Mouse (Mus musculus) liver, embryonic 11.5 days (tissue): ENCODE data around the gene Shld2. TPM values are rescaled to one million over a fixed set of nuclear protein-coding genes. Genes with fewer than 3 reads are reported as not detected.

Experiments
- ATAC-seq: fragments of 200-750 bp; cut with Nextera tagmentation; replicated peaks from 2 replicates; pipeline ENCODE4 v1.8.0; 2017; ENCODE audit warnings: moderate number of reproducible peaks, mild to moderate bottlenecking, moderate TSS enrichment, moderate library complexity; ENCODE audit not compliant: low FRiP score
- DNase-seq: peaks from one replicate; pipeline ENCODE4 v3.0.0-alpha.2; 2017; ENCODE audit warnings: low spot score
- H3K27ac ChIP-seq: fragments of 300-500 bp; sonication (generic); 2 replicates; pipeline ENCODE4 v1.5.1; 2014; ENCODE audit warnings: mild to moderate bottlenecking, low read depth, low read length, control low read depth
- H3K27me3 ChIP-seq: fragments of 300-500 bp; sonication (generic); replicated peaks from 2 replicates; pipeline ENCODE4 v1.6.1; 2014; ENCODE audit warnings: low read length, mixed read lengths; ENCODE audit not compliant: control insufficient read depth, insufficient read depth
- H3K36me3 ChIP-seq: fragments of 300-500 bp; sonication (generic); 2 replicates; pipeline ENCODE4 v1.6.1; 2014; ENCODE audit warnings: mild to moderate bottlenecking, low read length, moderate library complexity, mixed read lengths; ENCODE audit not compliant: control insufficient read depth, insufficient read depth
- H3K4me1 ChIP-seq: fragments of 300-500 bp; sonication (generic); replicated peaks from 2 replicates; pipeline ENCODE4 v1.6.1; 2014; ENCODE audit warnings: low read length, mixed read lengths; ENCODE audit not compliant: control insufficient read depth, insufficient read depth
- H3K4me2 ChIP-seq: fragments of 300-500 bp; sonication (generic); 2 replicates; pipeline ENCODE4 v1.6.1; 2014; ENCODE audit warnings: mild to moderate bottlenecking, control low read depth, moderate library complexity
- H3K4me3 ChIP-seq: fragments of 300-500 bp; sonication (generic); 2 replicates; pipeline ENCODE4 v1.5.1; 2014; ENCODE audit warnings: low read depth, low read length, control low read depth
- H3K9ac ChIP-seq: fragments of 300-500 bp; sonication (generic); 2 replicates; pipeline ENCODE4 v1.6.1; 2014; ENCODE audit warnings: low read depth, low read length, control low read depth
- H3K9me3 ChIP-seq: fragments of 300-500 bp; sonication (generic); 2 replicates; pipeline ENCODE4 v1.6.1; 2016; ENCODE audit warnings: low read length, inconsistent platforms, mixed read lengths; ENCODE audit not compliant: control insufficient read depth
- WGBS: fragments of 180-500 bp; shearing (Covaris S2); extraction: QIAGEN DNeasy Blood & Tissue Kit; methylation state at CpG from one replicate; pipeline ENCODE4 v1.1.7; 2014; 5-methylcytosine and 5-hydroxymethylcytosine counted together
- polyA plus RNA-seq: library from polyadenylated mRNA; unstranded; fragments of >200 nt; fragmentation: Nextera tagmentation; extraction: Ambion mirVana; gene quantifications from 2 replicates; pipeline ENCODE4 v1.2.1, GENCODE M21; 2014

The Shld2 gene
- polyA plus RNA-seq, result 10.5 and 15.4 TPM in 2 replicates

- Histone ChIP-seq H3K36me3 (peaks cover 2% of the 10 kb centered on the region; the same call in 1 of the 2 replicates), H3K4me2 (peak within 1 kb of the TSS; percentile 90), H3K9ac (peak within 1 kb of the TSS; percentile 94), H3K27me3 (no peaks in the 10 kb centered on the region), H3K4me1 (peaks cover 10% of the 10 kb centered on the region; the same call in 1 of the 2 replicates), H3K27ac (peak within 1 kb of the TSS; percentile 94), H3K4me3 (peak within 1 kb of the TSS; percentile 94), H3K9me3 (no peaks in the 10 kb centered on the region)
- WGBS, result under 1% methylated on average over 82 of the region's 100 CpGs
- DNase-seq (peak; percentile 96), ATAC-seq (peak; percentile 95)
These were observed at the start of gene Shld2, which contains the start of gene Glud1 for GRCm38 (mm10) chr14:34310234-34310965. Gene Shld2, minus strand, starts transcription at chr14:34310493. Gene Glud1, plus strand, starts transcription at chr14:34310727.

DNA sequence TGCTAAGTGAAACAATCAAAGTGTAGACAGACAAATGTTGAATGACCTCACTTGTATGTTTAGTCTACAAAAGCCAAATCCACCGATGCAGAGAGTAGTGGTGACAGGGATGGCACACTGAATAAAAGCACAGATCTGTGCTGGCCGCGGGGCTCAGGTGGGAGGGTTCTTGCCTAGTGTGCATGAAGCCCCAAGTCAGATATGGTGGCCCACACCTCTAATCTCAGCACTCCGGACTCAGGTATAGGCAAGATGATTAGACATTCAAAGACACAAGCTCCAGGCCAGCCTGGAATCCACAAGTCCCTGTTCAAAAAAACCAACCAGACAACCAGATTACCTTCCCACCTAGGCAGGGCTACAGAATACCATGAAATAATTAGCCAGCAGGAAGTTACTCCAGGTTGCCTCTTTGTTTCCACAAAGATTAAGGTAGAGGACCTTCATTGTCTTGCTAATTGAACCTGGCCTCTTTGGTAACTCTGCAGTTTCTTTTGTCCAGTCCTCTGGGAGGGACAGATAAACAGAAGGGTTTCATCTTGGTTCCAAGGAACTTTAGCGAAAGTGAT is 49.5 kb upstream of the Shld2 start:
- H3K4me3 ChIP-seq, result no peak overlapping the region
- WGBS, result 48% methylated on average over 5 of the region's 5 CpGs
- H3K9me3 ChIP-seq, result no peaks in the 10 kb centered on the region
- H3K9ac ChIP-seq, result no peak overlapping the region
- 0 out of 2 replicates have a peak, but pooled peaks cover 2% of the 10 kb centered on the region for H3K27me3 ChIP-seq
- peaks cover 8% of the 10 kb centered on the region for H3K4me1 ChIP-seq
- H3K27ac ChIP-seq, result no peak overlapping the region
- no peak overlapping the region for H3K4me2 ChIP-seq
- DNase-seq, result no peak
- ATAC-seq, result no peak
- no peaks in the 10 kb centered on the region for H3K36me3 ChIP-seq

DNA sequence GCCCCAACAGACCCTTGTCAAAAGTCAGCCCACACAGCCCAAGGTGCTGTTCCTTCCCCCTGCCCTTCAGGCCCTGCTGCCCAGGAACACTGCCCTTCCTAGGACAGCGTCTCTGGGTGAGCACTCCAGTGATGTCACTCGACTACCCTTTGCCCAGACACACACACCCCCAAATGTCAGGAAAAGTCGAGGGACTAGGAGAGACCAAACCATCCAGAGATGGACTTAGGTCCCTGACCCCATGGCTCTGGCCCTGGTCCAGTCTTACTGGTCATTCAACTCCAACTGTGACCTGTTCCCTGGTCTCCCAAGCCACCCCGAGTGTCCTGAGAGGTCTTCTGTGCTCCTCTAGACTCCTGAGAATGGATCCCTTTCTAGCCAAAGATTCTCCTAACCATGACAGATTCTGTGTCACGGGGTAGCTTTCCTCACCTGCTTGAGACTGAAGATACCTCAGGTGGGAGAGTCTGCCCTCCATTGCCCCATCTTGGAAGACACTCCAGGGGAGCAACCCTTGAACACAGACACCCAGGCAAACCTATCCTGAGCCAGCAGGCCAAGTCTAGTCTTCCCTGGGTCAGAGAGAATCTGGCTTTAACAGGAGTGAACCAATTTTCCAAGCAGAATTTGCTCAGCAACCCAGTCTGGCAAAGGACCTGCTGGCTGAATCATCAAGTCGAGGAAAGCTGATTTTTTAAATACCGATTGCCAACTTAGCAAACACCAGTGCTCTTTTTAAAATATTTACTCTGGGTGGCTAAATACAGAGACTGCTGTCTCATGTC is 47.6 kb upstream of the Shld2 start:
- 68% methylated on average over 7 of the region's 7 CpGs for WGBS
- Histone ChIP-seq H3K4me1 (peaks cover 9% of the 10 kb centered on the region), H3K4me3 (no peak overlapping the region), H3K27ac (no peak overlapping the region), H3K27me3 (no peaks in the 10 kb centered on the region), H3K36me3 (no peaks in the 10 kb centered on the region), H3K9me3 (no peaks in the 10 kb centered on the region), H3K4me2 (no peak overlapping the region), H3K9ac (no peak overlapping the region)
- DNase-seq (no peak), ATAC-seq (no peak)

GRCm38 (mm10) chr14:34355301-34355700 is 45.0 kb upstream of the Shld2 start, which contains the start of gene Fam25c:
Gene Fam25c, minus strand, starts transcription at chr14:34355433.
- WGBS, result 56% methylated on average over 6 of the region's 6 CpGs

GRCm38 (mm10) chr14:34354456-34354855 is 44.2 kb upstream of the Shld2 start:
- WGBS, result 72% methylated on average over 4 of the region's 4 CpGs
- Histone ChIP-seq H3K27me3 (no peaks in the 10 kb centered on the region), H3K4me3 (no peak overlapping the region), H3K4me1 (peaks cover 6% of the 10 kb centered on the region), H3K27ac (no peak overlapping the region), H3K9ac (no peak overlapping the region), H3K9me3 (no peaks in the 10 kb centered on the region), H3K4me2 (no peak overlapping the region), H3K36me3 (no peaks in the 10 kb centered on the region)
- DNase-seq (no peak), ATAC-seq (no peak)

More at GRCm38 (mm10) chr14:34355301-34355700, 45.0 kb upstream of the Shld2 start, which contains the start of gene Fam25c:
- Histone ChIP-seq H3K9ac (no peak within 1 kb of the TSS), H3K27me3 (no peaks in the 10 kb centered on the region), H3K4me1 (peaks cover 6% of the 10 kb centered on the region), H3K4me2 (no peak within 1 kb of the TSS), H3K27ac (no peak within 1 kb of the TSS), H3K36me3 (no peaks in the 10 kb centered on the region), H3K9me3 (no peaks in the 10 kb centered on the region), H3K4me3 (no peak within 1 kb of the TSS)
- DNase-seq (no peak), ATAC-seq (peak; percentile 16; the same call in 1 of the 2 replicates)

GRCm38 (mm10) chr14:34353326-34353725 is 43.0 kb upstream of the Shld2 start:
- no peak for DNase-seq
- Histone ChIP-seq H3K36me3 (no peaks in the 10 kb centered on the region), H3K9ac (no peak overlapping the region), H3K4me2 (no peak overlapping the region), H3K9me3 (no peaks in the 10 kb centered on the region), H3K27ac (no peak overlapping the region), H3K4me3 (no peak overlapping the region), H3K27me3 (no peaks in the 10 kb centered on the region), H3K4me1 (peaks cover 6% of the 10 kb centered on the region)
- WGBS, result 82% methylated on average over 3 of the region's 3 CpGs
- no peak for ATAC-seq

DNA sequence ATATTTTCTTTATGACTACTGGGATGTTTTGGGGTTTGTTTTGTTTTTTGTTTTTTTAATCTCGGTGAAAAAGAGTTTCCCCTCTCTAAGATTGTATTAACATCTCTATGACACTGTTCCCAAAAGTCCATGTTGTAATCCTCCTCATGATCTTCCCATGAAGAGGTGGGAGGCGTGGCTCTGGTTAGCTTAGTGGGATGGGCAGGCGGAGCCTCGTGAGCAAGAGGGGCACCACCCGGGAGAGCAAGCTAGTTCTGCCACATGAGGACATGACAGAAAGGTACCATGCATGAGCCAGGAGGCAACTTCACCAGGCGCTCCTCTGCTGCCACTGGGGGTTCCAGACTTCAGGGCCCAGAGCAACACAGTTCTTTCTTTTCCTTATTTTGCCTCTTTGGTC is 42.2 kb upstream of the Shld2 start:
- ATAC-seq, result no peak
- no peak for DNase-seq
- Histone ChIP-seq H3K4me2 (no peak overlapping the region), H3K36me3 (no peaks in the 10 kb centered on the region), H3K27ac (no peak overlapping the region), H3K9ac (no peak overlapping the region), H3K4me1 (peaks cover 6% of the 10 kb centered on the region), H3K4me3 (no peak overlapping the region), H3K27me3 (no peaks in the 10 kb centered on the region), H3K9me3 (no peaks in the 10 kb centered on the region)
- WGBS, result 59% methylated on average over 6 of the region's 6 CpGs

- Histone ChIP-seq H3K9me3 (no peaks in the 10 kb centered on the region), H3K9ac (no peak overlapping the region), H3K27me3 (no peaks in the 10 kb centered on the region), H3K36me3 (no peaks in the 10 kb centered on the region), H3K27ac (no peak overlapping the region), H3K4me1 (peaks cover 6% of the 10 kb centered on the region), H3K4me3 (no peak overlapping the region), H3K4me2 (no peak overlapping the region)
- WGBS, result 76% methylated on average over 3 of the region's 3 CpGs
- no peak for DNase-seq
- no peak for ATAC-seq
These were observed 41.4 kb upstream of the Shld2 start for GRCm38 (mm10) chr14:34351660-34352059.
